Mouse (Mus musculus) embryonic facial prominence, embryonic 14.5 days (tissue): ENCODE results near the gene Stard13. TPM values are rescaled to one million over a fixed set of nuclear protein-coding genes. Genes with fewer than 3 reads are reported as not detected.

Source experiments
- ATAC-seq: fragments of 200-750 bp; cut with Nextera tagmentation; 2 replicates; pipeline ENCODE4 v1.8.0; 2017; ENCODE audit warnings: low read depth, moderate number of reproducible peaks, moderate TSS enrichment
- DNase-seq: peaks from one replicate; pipeline ENCODE4 v3.0.0-alpha.2; 2015; ENCODE audit warnings: low spot score
- H3K27ac ChIP-seq: fragments of 300-500 bp; sonication (generic); replicated peaks from 2 replicates; pipeline ENCODE4 v1.5.1; 2014; ENCODE audit warnings: low read depth, mild to moderate bottlenecking, low read length, moderate library complexity
- H3K27me3 ChIP-seq: fragments of 300-500 bp; sonication (generic); replicated peaks from 2 replicates; pipeline ENCODE4 v1.6.1; 2014; ENCODE audit warnings: low read length; ENCODE audit not compliant: control insufficient read depth, insufficient read depth
- H3K36me3 ChIP-seq: fragments of 300-500 bp; sonication (generic); 2 replicates; pipeline ENCODE4 v1.6.1; 2014; ENCODE audit warnings: low read length, mixed read lengths; ENCODE audit not compliant: control insufficient read depth, insufficient read depth
- H3K4me1 ChIP-seq: fragments of 300-500 bp; sonication (generic); 2 replicates; pipeline ENCODE4 v1.6.1; 2014; ENCODE audit warnings: antibody characterized with exemption, low read length; ENCODE audit not compliant: control insufficient read depth, insufficient read depth
- H3K4me2 ChIP-seq: fragments of 300-500 bp; sonication (generic); 2 replicates; pipeline ENCODE4 v1.6.1; 2014; ENCODE audit warnings: low read depth, mild to moderate bottlenecking, low read length, moderate library complexity, mixed read lengths
- H3K4me3 ChIP-seq: fragments of 300-500 bp; sonication (generic); 2 replicates; pipeline ENCODE4 v1.5.1; 2014; ENCODE audit warnings: low read depth, mild to moderate bottlenecking, low read length
- H3K9ac ChIP-seq: fragments of 300-500 bp; sonication (generic); 2 replicates; pipeline ENCODE4 v1.6.1; 2014; ENCODE audit warnings: low read depth, mild to moderate bottlenecking, low read length, moderate library complexity, mixed read lengths
- H3K9me3 ChIP-seq: fragments of 300-500 bp; sonication (generic); 2 replicates; pipeline ENCODE4 v1.6.1; 2016; ENCODE audit warnings: low read length; ENCODE audit not compliant: control insufficient read depth
- WGBS: fragments of 180-500 bp; shearing (Covaris S2); extraction: QIAGEN DNeasy Blood & Tissue Kit; methylation state at CpG from one replicate; pipeline ENCODE4 v1.1.7; 2014; 5-methylcytosine and 5-hydroxymethylcytosine counted together
- polyA plus RNA-seq: library from polyadenylated mRNA; unstranded; fragments of >200 nt; fragmentation: Nextera tagmentation; extraction: Ambion mirVana; gene quantifications from 2 replicates; pipeline ENCODE4 v1.2.1, GENCODE M21; 2014

Stard13 gene
- polyA plus RNA-seq, 1 experiment from 2014 or later, result 13.3 TPM

GRCm38 (mm10) chr5:151193885-151194520 lies 39.6 kb downstream of the Stard13 start:
- no peak overlapping the region for H3K9ac ChIP-seq
- H3K36me3 ChIP-seq, result no peaks in the 10 kb centered on the region
- ATAC-seq (no peak), DNase-seq (no peak)
- H3K9me3 ChIP-seq, result no peaks in the 10 kb centered on the region
- no peak overlapping the region for H3K27ac ChIP-seq
- no peaks in the 10 kb centered on the region for H3K27me3 ChIP-seq
- 61% methylated on average over 3 of the region's 3 CpGs for WGBS
- H3K4me1 ChIP-seq, result peaks cover 11% of the 10 kb centered on the region; the same call in 1 of the 2 replicates
- no peak overlapping the region for H3K4me3 ChIP-seq
- no peak overlapping the region for H3K4me2 ChIP-seq

- no peak overlapping the region for H3K27ac ChIP-seq
Measured at GRCm38 (mm10) chr5:151192266-151192665, 41.4 kb downstream of the Stard13 start.

GRCm38 (mm10) chr5:151190764-151191163 lies 42.9 kb downstream of the Stard13 start:
- 60% methylated on average over 5 of the region's 5 CpGs for WGBS
- peaks cover 11% of the 10 kb centered on the region; the same call in 1 of the 2 replicates for H3K4me1 ChIP-seq
- H3K27me3 ChIP-seq, result no peaks in the 10 kb centered on the region
- H3K36me3 ChIP-seq, result no peaks in the 10 kb centered on the region
- peak overlapping the region; percentile 83 for H3K4me2 ChIP-seq
- H3K27ac ChIP-seq, result no peak overlapping the region
- H3K9me3 ChIP-seq, result no peaks in the 10 kb centered on the region
- no peak overlapping the region for H3K9ac ChIP-seq
- no peak for ATAC-seq
- no peak overlapping the region; the same call in 1 of the 2 replicates for H3K4me3 ChIP-seq
- peak; percentile 50 for DNase-seq

More at GRCm38 (mm10) chr5:151192266-151192665, 41.4 kb downstream of the Stard13 start:
- no peaks in the 10 kb centered on the region for H3K9me3 ChIP-seq
- H3K9ac ChIP-seq, result no peak overlapping the region
- no peak for DNase-seq
- 82% methylated on average over 2 of the region's 2 CpGs for WGBS
- no peaks in the 10 kb centered on the region for H3K27me3 ChIP-seq
- H3K4me2 ChIP-seq, result no peak overlapping the region
- no peak for ATAC-seq
- H3K4me1 ChIP-seq, result peaks cover 11% of the 10 kb centered on the region; the same call in 1 of the 2 replicates
- no peaks in the 10 kb centered on the region for H3K36me3 ChIP-seq
- no peak overlapping the region for H3K4me3 ChIP-seq

- Histone ChIP-seq H3K9ac (peak overlapping the region; percentile 68), H3K4me2 (peak overlapping the region; percentile 83), H3K4me3 (peak overlapping the region; percentile 63), H3K36me3 (no peaks in the 10 kb centered on the region), H3K9me3 (no peaks in the 10 kb centered on the region), H3K4me1 (peaks cover 11% of the 10 kb centered on the region; the same call in 1 of the 2 replicates), H3K27ac (peak overlapping the region; percentile 31; the same call in 1 of the 2 replicates), H3K27me3 (no peaks in the 10 kb centered on the region)
- DNase-seq (peak; percentile 95), ATAC-seq (peak; percentile 96)
- 2% methylated on average over 27 of the region's 27 CpGs for WGBS
Measured at GRCm38 (mm10) chr5:151189789-151190378, 43.8 kb downstream of the Stard13 start.

GRCm38 (mm10) chr5:151189321-151189720 lies 44.3 kb downstream of the Stard13 start:
- H3K36me3 ChIP-seq, result no peaks in the 10 kb centered on the region
- 31% methylated on average over 3 of the region's 3 CpGs for WGBS
- no peaks in the 10 kb centered on the region for H3K27me3 ChIP-seq
- DNase-seq, result no peak
- H3K4me1 ChIP-seq, result peaks cover 11% of the 10 kb centered on the region; the same call in 1 of the 2 replicates
- no peak overlapping the region for H3K27ac ChIP-seq
- H3K4me3 ChIP-seq, result peak overlapping the region; percentile 63
- peak overlapping the region; percentile 68 for H3K9ac ChIP-seq
- H3K4me2 ChIP-seq, result peak overlapping the region; percentile 83
- no peaks in the 10 kb centered on the region for H3K9me3 ChIP-seq
- no peak for ATAC-seq

- H3K4me2 ChIP-seq, result peak overlapping the region; percentile 83; the same call in 1 of the 2 replicates
Measured at GRCm38 (mm10) chr5:151188659-151189058, 45.0 kb downstream of the Stard13 start.

GRCm38 (mm10) chr5:151187336-151187735 lies 46.3 kb downstream of the Stard13 start:
- Histone ChIP-seq H3K9me3 (no peaks in the 10 kb centered on the region), H3K36me3 (no peaks in the 10 kb centered on the region), H3K4me1 (peaks cover 16% of the 10 kb centered on the region; the same call in 1 of the 2 replicates), H3K9ac (no peak overlapping the region), H3K27me3 (no peaks in the 10 kb centered on the region), H3K4me3 (no peak overlapping the region), H3K27ac (no peak overlapping the region), H3K4me2 (0 out of 2 replicates have a peak overlapping the region, but pooled peaks have one; percentile 2)
- ATAC-seq, result no peak
- DNase-seq, result no peak
- WGBS, result 77% methylated on average over 11 of the region's 11 CpGs

More at GRCm38 (mm10) chr5:151188659-151189058, 45.0 kb downstream of the Stard13 start:
- ATAC-seq (no peak), DNase-seq (no peak)
- peak overlapping the region; percentile 63; the same call in 1 of the 2 replicates for H3K4me3 ChIP-seq
- no peaks in the 10 kb centered on the region for H3K36me3 ChIP-seq
- H3K4me1 ChIP-seq, result peaks cover 14% of the 10 kb centered on the region; the same call in 1 of the 2 replicates
- H3K27me3 ChIP-seq, result no peaks in the 10 kb centered on the region
- H3K27ac ChIP-seq, result no peak overlapping the region
- WGBS, result 83% methylated on average over 6 of the region's 6 CpGs
- H3K9ac ChIP-seq, result no peak overlapping the region
- no peaks in the 10 kb centered on the region for H3K9me3 ChIP-seq

- Histone ChIP-seq H3K9me3 (no peaks in the 10 kb centered on the region), H3K4me3 (no peak overlapping the region), H3K36me3 (no peaks in the 10 kb centered on the region), H3K4me1 (peaks cover 12% of the 10 kb centered on the region; the same call in 1 of the 2 replicates), H3K27ac (no peak overlapping the region), H3K9ac (no peak overlapping the region), H3K27me3 (no peaks in the 10 kb centered on the region), H3K4me2 (no peak overlapping the region)
- DNase-seq (no peak), ATAC-seq (no peak)
- WGBS, result 58% methylated on average over 8 of the region's 8 CpGs
Measured at GRCm38 (mm10) chr5:151185286-151185856, 48.3 kb downstream of the Stard13 start.
